ENCODE assay signal across 8 mouse cellular contexts in the genomic region with DNA sequence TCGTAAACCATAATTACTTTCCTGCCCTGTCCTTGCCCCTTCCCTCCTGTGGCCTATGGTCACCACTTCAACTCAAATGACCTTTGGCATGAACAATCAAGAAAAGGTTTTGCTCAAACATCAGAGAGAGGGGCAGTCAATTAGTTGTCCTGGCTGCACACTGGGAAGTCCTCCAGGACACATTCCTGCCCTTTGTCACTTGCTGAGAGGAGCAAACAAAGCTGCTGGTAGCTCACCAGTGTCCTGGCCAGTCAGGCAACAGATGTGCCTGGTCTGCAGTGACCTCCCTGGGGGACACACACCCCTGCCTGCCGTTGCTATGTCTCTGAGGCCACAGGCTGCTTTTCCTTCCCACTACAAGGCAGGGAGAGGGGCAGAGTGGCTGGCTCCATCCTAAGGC.
DNase-seq lines count a peak whose midpoint lies in the region; ATAC-seq and TF ChIP-seq lines count a peak whose summit lies in the region.

No protein-coding gene starts in this region.

- H3K9me3 ChIP-seq in kidney, postnatal 0 days (replicated peaks; ENCODE audit: low read length), result no peaks in the 10 kb centered on the region
- H3K9me3 ChIP-seq in lung, embryonic 15.5 days, result no peaks in the 10 kb centered on the region

- H3K4me3 ChIP-seq in kidney, postnatal 0 days (replicated peaks; ENCODE audit: low read depth, low read length), result no peak overlapping the region
- H3K4me3 ChIP-seq in lung, embryonic 15.5 days, result no peak overlapping the region

- no peaks in the 10 kb centered on the region for H3K36me3 ChIP-seq in kidney, postnatal 0 days (ENCODE audit: insufficient read depth, low read length)
- no peaks in the 10 kb centered on the region for H3K36me3 ChIP-seq in lung, embryonic 15.5 days

- TF ChIP-seq CTCF in kidney, postnatal 0 days (IDR thresholded peaks at IDR 0.05; ENCODE audit: low read depth), result no peak

- 0 out of 2 replicates have a peak overlapping the region, but pooled peaks have one; percentile 8 for H3K27ac ChIP-seq in kidney, postnatal 0 days
- no peak overlapping the region for H3K27ac ChIP-seq in lung, embryonic 15.5 days

- H3K4me1 ChIP-seq in kidney, postnatal 0 days (replicated peaks; ENCODE audit: insufficient read depth, low read length), result peaks cover 3% of the 10 kb centered on the region; the same call in 1 of the 2 replicates
- peaks cover 7% of the 10 kb centered on the region; the same call in 1 of the 2 replicates for H3K4me1 ChIP-seq in lung, embryonic 15.5 days

- 29% methylated on average over 2 of the region's 2 CpGs for WGBS in kidney, postnatal 0 days
- WGBS in lung, embryonic 15.5 days, result 24% methylated on average over 2 of the region's 2 CpGs

- no peaks in the 10 kb centered on the region for H3K27me3 ChIP-seq in kidney, postnatal 0 days (ENCODE audit: insufficient read depth, low read length)
- H3K27me3 ChIP-seq in lung, embryonic 15.5 days, result no peaks in the 10 kb centered on the region

- no peak overlapping the region for H3K9ac ChIP-seq in kidney, postnatal 0 days (ENCODE audit: low read depth, low read length)
- H3K9ac ChIP-seq in lung, embryonic 15.5 days, result no peak overlapping the region

- peak; percentile 33 for DNase-seq in adrenal gland, postnatal 10 days
- DNase-seq in adrenal gland, adult 8-10 months, result no peak
- DNase-seq in heart, adult 8-10 months (ENCODE audit: low spot score), result peak; percentile 24
- DNase-seq in kidney, postnatal 0 days (ENCODE audit: low spot score), result peak; percentile 56
- no peak for DNase-seq in left cerebral cortex, adult 9 months (ENCODE audit: low spot score in 2 of 2)
- no peak for DNase-seq in frontal cortex, adult 2 months (ENCODE audit: extremely low spot score in 1 of 2, low spot score in 1 of 2)
- DNase-seq in layer of hippocampus, adult 8-10 months (ENCODE audit: low spot score in 2 of 2), result no peak

- no peak overlapping the region for H3K4me2 ChIP-seq in kidney, postnatal 0 days (ENCODE audit: low read length)
- H3K4me2 ChIP-seq in lung, embryonic 15.5 days, result no peak overlapping the region

- ATAC-seq in kidney, postnatal 0 days (replicated peaks; ENCODE audit: low FRiP score, low read depth), result peak; percentile 49; the same call in 1 of the 2 replicates
- 0 out of 2 replicates have a peak, but pooled peaks have one; percentile 31 for ATAC-seq in lung, embryonic 15.5 days (ENCODE audit: borderline replicate concordance, extremely low read depth, low FRiP score, low TSS enrichment)

Comparison
In these comparisons a context has a peak if more than half of its experiments do, and no peak if none do; other contexts are left out.
1. DNase-seq: peak in adrenal gland, postnatal 10 days (single experiment), heart, adult 8-10 months (single experiment) and kidney, postnatal 0 days (single experiment); none in adrenal gland, adult 8-10 months (single experiment), left cerebral cortex, adult 9 months (0 of 2), frontal cortex, adult 2 months (0 of 2) and layer of hippocampus, adult 8-10 months (0 of 2).